Mouse (Mus musculus) fat pad, adult 2 months (tissue): ENCODE measurements around the gene Dmpk.
A peak's percentile ranks its signal among the peaks of the same experiment; 100 is the strongest.
"Not testable (repeated sequence)": the region's sequence is repeated elsewhere in the genome, so short reads cannot be mapped to it uniquely, and the experiment has no call there.

Source experiments
- DNase-seq: peaks from one replicate; pipeline ENCODE4 v3.0.0-alpha.2; 2011; ENCODE audit warnings: low read depth, low spot score; ENCODE audit errors: extremely low read depth

The Dmpk gene

GRCm38 (mm10) chr7:19083701-19084100 lies at the start of gene Dmpk:
TSS of gene Dmpk (plus strand) at chr7:19083849.
- DNase-seq, result no peak

- no peak for DNase-seq
Measured at GRCm38 (mm10) chr7:19044616-19045015, 39.0 kb upstream of the Dmpk start.

- peak; percentile 31 for DNase-seq
Measured at GRCm38 (mm10) chr7:19046286-19047069, 37.2 kb upstream of the Dmpk start.

- DNase-seq, result no peak
Measured at GRCm38 (mm10) chr7:19048006-19048527, 35.6 kb upstream of the Dmpk start.

- no peak for DNase-seq
Measured at GRCm38 (mm10) chr7:19049252-19049651, 34.4 kb upstream of the Dmpk start.

- no peak for DNase-seq
Measured at GRCm38 (mm10) chr7:19050172-19050571, 33.5 kb upstream of the Dmpk start.

- no peak for DNase-seq
Measured at GRCm38 (mm10) chr7:19051161-19051560, 32.5 kb upstream of the Dmpk start.

- DNase-seq, result no peak
Measured at GRCm38 (mm10) chr7:19052345-19053135, 31.1 kb upstream of the Dmpk start.

GRCm38 (mm10) chr7:19053136-19053532 lies 30.5 kb upstream of the Dmpk start:
- DNase-seq, result no peak

- DNase-seq, result no peak
Measured at GRCm38 (mm10) chr7:19054047-19054776, 29.4 kb upstream of the Dmpk start, which contains the start of gene Rsph6a. TSS of gene Rsph6a (plus strand) at chr7:19054690.

GRCm38 (mm10) chr7:19054777-19055076 lies 28.9 kb upstream of the Dmpk start:
- no peak for DNase-seq

GRCm38 (mm10) chr7:19055108-19055507 lies 28.5 kb upstream of the Dmpk start:
- no peak for DNase-seq

- no peak for DNase-seq
Measured at GRCm38 (mm10) chr7:19057405-19057804, 26.2 kb upstream of the Dmpk start.

- DNase-seq, result no peak
Measured at GRCm38 (mm10) chr7:19065896-19066295, 17.8 kb upstream of the Dmpk start.

GRCm38 (mm10) chr7:19067063-19067462 lies 16.6 kb upstream of the Dmpk start:
- no peak for DNase-seq

- no peak for DNase-seq
Measured at GRCm38 (mm10) chr7:19067935-19068334, 15.7 kb upstream of the Dmpk start.

GRCm38 (mm10) chr7:19068707-19069106 lies 14.9 kb upstream of the Dmpk start:
- DNase-seq, result no peak

- DNase-seq, result no peak
Measured at GRCm38 (mm10) chr7:19069500-19069899, 14.1 kb upstream of the Dmpk start.

GRCm38 (mm10) chr7:19071024-19071423 lies 12.6 kb upstream of the Dmpk start:
- not testable (repeated sequence) for DNase-seq

- DNase-seq, result no peak
Measured at GRCm38 (mm10) chr7:19073504-19073903, 10.1 kb upstream of the Dmpk start.

- no peak for DNase-seq
Measured at GRCm38 (mm10) chr7:19074494-19074893, 9.2 kb upstream of the Dmpk start.
